Mouse (Mus musculus): Measurements from ENCODE around the gene Men1. TPM values are rescaled to one million over a fixed set of nuclear protein-coding genes. Genes with fewer than 3 reads are reported as not detected.
A peak's percentile ranks its signal among the peaks of the same experiment; 100 is the strongest.

The Men1 gene
- polyA plus RNA-seq (2015; fragmentation: Nextera tagmentation; extraction: Ambion mirVana) = 42.1 and 42.7 TPM in 2 replicates

DNA sequence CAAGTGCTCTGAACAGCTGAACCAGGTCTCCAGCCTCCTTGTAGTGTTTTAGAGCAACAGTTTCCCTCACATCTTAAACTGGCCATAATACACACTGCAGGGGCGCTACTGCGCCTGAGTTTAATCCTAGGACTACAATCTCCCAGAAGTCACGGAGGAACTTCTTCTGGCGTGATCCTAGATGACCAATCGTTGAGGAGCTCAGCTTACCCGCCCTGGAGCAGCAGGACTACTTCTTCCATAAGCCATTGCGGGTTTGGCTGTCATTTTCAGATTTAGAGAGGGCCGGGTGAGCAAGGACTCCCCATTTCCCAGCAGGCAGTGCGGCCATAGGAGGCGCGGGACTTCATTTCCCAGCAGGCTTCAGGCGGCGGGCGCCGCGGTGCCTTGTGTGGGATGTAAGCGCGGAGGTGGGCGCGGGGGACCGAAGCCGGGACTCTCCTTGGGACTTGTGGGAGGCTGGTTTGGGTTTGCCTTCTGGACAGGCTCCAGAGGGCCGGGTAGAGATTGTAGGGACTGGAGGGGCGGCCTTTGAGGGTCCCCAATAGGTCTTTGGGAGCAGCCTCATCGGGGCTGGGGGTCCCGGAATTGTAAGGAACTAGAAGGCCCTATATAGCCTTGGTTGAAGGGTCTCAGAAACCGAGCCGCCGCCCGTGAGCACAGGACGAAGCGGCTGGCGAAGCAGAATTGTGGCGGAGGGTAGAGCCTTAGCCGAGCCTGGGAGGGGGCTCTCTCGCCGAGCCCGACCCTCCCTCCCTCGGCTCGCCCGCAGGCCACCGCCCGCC, at the start of gene Men1:
Men1 (plus strand) TSS at position 307 of the 785 bp plus-strand sequence.
- H3K4me1 ChIP-seq (ENCODE audit: insufficient read depth, low read depth, low read length) = peaks cover 21% of the 10 kb centered on the region
- H3K36me3 ChIP-seq (ENCODE audit: insufficient read depth, low read length) = 0 out of 2 replicates have a peak, but pooled peaks cover 10% of the 10 kb centered on the region
- H3K9ac ChIP-seq (replicated peaks; ENCODE audit: low read depth) = peak within 1 kb of the TSS; percentile 69
- peak; percentile 44; the same call in 1 of the 2 replicates for TF ChIP-seq EP300 (IDR thresholded peaks at IDR 0.05)
- TF ChIP-seq CTCF (IDR thresholded peaks at IDR 0.05) = peak; percentile 74
- peak; percentile 97 for ATAC-seq
- no peaks in the 10 kb centered on the region for H3K9me3 ChIP-seq (ENCODE audit: low read length)
- H3K27me3 ChIP-seq (replicated peaks; ENCODE audit: insufficient read depth, low read length) = no peaks in the 10 kb centered on the region
- DNase-seq (ENCODE audit: low spot score) = peak; percentile 100
- peak within 1 kb of the TSS; percentile 80 for H3K27ac ChIP-seq (ENCODE audit: low read length)
- WGBS = 2% methylated on average over 43 of the region's 43 CpGs
- peak within 1 kb of the TSS; percentile 98 for H3K4me2 ChIP-seq (replicated peaks; ENCODE audit: low read depth, low read length)
- H3K4me3 ChIP-seq (ENCODE audit: low read depth, low read length) = peak within 1 kb of the TSS; percentile 79

DNA sequence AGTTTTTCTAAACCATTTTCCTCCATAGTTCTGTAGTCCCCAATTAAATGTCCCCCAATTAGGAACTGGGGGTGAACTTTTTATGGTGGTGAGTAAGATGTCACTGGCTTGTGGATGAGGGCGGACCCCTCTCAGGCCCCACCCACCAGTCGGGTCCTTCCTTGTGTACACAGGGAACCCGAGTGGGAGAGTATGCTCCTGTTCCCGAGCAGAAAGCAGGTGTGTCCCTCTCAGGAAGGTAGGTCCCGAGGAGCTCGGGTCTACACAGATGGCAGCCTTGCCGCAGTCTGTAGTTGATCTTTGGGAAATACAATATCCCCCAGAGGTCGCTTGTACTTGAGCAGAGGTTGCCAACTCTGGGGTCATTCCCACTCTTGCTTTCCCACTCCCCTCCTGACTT, 49.6 kb upstream of the Men1 start:
- Histone ChIP-seq H3K9ac (replicated peaks; ENCODE audit: low read depth) (no peak overlapping the region), H3K27me3 (replicated peaks; ENCODE audit: insufficient read depth, low read length) (no peaks in the 10 kb centered on the region), H3K9me3 (ENCODE audit: low read length) (no peaks in the 10 kb centered on the region), H3K27ac (ENCODE audit: low read length) (peak overlapping the region; percentile 38; the same call in 1 of the 2 replicates), H3K36me3 (ENCODE audit: insufficient read depth, low read length) (peaks cover 31% of the 10 kb centered on the region; the same call in 1 of the 2 replicates), H3K4me1 (ENCODE audit: insufficient read depth, low read depth, low read length) (peaks cover 12% of the 10 kb centered on the region), H3K4me2 (replicated peaks; ENCODE audit: low read depth, low read length) (no peak overlapping the region), H3K4me3 (ENCODE audit: low read depth, low read length) (no peak overlapping the region)
- ATAC-seq = 0 out of 2 replicates have a peak, but pooled peaks have one; percentile 31
- no peak for TF ChIP-seq CTCF (IDR thresholded peaks at IDR 0.05)
- TF ChIP-seq EP300 (IDR thresholded peaks at IDR 0.05) = no peak
- WGBS = 50% methylated on average over 8 of the region's 8 CpGs
- DNase-seq (ENCODE audit: low spot score) = no peak

DNA sequence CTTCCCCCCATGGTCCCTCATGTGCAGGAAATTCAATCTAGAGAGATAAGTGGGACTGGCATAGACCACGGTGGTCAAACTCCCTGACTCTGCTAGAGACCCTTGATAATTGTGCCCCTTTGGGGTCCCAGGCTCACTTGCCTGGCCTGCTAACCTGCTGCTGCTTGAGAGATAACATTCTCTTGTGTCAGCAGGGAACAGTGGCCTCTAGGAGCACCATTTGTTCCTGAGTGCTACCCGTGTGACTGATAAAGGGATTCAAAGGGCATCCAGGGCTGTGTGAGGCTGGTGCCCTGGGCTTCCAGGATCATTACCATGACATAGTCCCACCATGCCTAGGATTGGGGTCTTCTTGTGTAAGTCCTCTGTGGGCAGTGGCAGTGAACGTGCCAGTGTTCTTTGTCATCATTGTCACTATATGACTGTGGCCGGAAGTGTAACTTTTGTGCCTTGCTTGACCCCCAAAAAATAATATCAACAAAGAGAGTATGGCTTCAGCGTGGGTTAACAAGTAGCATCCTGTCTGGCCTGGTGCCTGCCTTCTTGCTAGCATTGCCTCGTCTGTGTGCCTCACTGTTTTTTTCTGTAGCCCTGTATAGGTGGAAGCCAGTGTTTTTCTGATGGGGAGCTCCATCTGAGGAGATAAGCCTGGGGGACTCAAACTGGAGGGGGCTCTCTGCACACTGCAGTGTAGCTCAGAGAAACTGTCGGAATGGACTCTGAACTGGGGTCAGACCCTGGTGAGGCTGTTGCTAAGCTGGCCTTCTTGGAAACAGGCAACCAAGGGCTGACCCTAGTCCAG, 48.9 kb upstream of the Men1 start:
- peaks cover 25% of the 10 kb centered on the region; the same call in 1 of the 2 replicates for H3K36me3 ChIP-seq (ENCODE audit: insufficient read depth, low read length)
- H3K27me3 ChIP-seq (replicated peaks; ENCODE audit: insufficient read depth, low read length) = no peaks in the 10 kb centered on the region
- no peak overlapping the region for H3K4me3 ChIP-seq (ENCODE audit: low read depth, low read length)
- peaks cover 12% of the 10 kb centered on the region for H3K4me1 ChIP-seq (ENCODE audit: insufficient read depth, low read depth, low read length)
- no peak overlapping the region for H3K4me2 ChIP-seq (replicated peaks; ENCODE audit: low read depth, low read length)
- ATAC-seq (peak; percentile 33; the same call in 1 of the 2 replicates), DNase-seq (ENCODE audit: low spot score) (peak; percentile 46)
- WGBS = 41% methylated on average over 7 of the region's 7 CpGs
- TF ChIP-seq CTCF (IDR thresholded peaks at IDR 0.05) = no peak
- TF ChIP-seq EP300 (IDR thresholded peaks at IDR 0.05) = peak; percentile 50; the same call in 1 of the 2 replicates
- H3K9ac ChIP-seq (replicated peaks; ENCODE audit: low read depth) = no peak overlapping the region
- no peaks in the 10 kb centered on the region for H3K9me3 ChIP-seq (ENCODE audit: low read length)
- peak overlapping the region; percentile 38 for H3K27ac ChIP-seq (ENCODE audit: low read length)

DNA sequence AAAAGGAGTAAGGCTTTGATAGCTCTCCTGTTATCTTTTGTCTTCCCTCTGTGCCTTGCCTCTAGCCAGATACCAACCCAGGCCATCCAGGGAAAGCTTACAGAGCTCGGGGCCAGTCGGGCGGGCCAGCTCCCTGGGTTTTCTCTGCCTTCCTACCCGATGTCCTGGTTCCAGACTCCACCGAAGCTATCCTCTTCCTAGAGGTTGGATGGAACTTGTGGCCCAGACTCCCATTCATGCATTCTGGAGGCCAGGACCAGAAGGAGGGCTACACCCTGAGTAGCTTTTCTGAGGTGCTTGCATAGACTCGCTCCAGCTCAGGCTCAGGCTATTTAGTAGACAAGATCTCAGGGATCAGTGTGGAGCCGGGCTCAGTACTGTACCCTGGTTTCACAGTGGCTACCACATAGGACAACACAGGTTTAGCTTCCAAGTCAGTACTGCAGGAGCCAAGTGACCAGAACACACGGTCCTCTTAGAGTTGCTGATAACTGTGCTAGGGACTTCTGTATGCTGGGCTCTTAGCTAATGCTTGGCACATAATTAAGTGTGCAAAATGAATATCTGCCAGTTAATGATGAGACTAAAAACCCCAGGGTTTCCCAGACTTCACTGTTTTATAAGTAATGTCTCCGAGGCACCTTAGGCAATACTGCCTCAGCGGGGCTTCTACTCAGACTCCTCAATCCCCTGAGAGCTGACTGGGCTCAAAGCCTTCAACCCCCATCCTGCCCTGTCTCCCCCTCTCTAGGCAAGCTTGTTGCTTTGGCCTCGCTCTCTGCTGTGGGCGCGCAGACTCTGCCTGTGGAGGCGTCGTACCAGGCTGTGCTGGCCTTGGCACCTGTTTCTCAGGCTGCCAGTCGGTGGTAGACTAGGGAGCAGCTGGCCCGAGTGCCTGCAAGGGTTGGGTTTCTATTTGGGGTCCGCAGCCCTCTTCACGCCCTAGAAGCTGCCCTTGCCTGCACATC, 48.1 kb upstream of the Men1 start:
- ATAC-seq = no peak
- H3K9ac ChIP-seq (replicated peaks; ENCODE audit: low read depth) = no peak overlapping the region
- no peaks in the 10 kb centered on the region for H3K27me3 ChIP-seq (replicated peaks; ENCODE audit: insufficient read depth, low read length)
- peaks cover 12% of the 10 kb centered on the region for H3K4me1 ChIP-seq (ENCODE audit: insufficient read depth, low read depth, low read length)
- no peaks in the 10 kb centered on the region for H3K9me3 ChIP-seq (ENCODE audit: low read length)
- TF ChIP-seq EP300 (IDR thresholded peaks at IDR 0.05) (no peak), CTCF (IDR thresholded peaks at IDR 0.05) (no peak)
- H3K4me3 ChIP-seq (ENCODE audit: low read depth, low read length) = no peak overlapping the region
- WGBS = 80% methylated on average over 19 of the region's 19 CpGs
- H3K36me3 ChIP-seq (ENCODE audit: insufficient read depth, low read length) = peaks cover 16% of the 10 kb centered on the region; the same call in 1 of the 2 replicates
- H3K27ac ChIP-seq (ENCODE audit: low read length) = peak overlapping the region; percentile 23
- no peak overlapping the region; the same call in 1 of the 2 replicates for H3K4me2 ChIP-seq (replicated peaks; ENCODE audit: low read depth, low read length)
- no peak for DNase-seq (ENCODE audit: low spot score)

DNA sequence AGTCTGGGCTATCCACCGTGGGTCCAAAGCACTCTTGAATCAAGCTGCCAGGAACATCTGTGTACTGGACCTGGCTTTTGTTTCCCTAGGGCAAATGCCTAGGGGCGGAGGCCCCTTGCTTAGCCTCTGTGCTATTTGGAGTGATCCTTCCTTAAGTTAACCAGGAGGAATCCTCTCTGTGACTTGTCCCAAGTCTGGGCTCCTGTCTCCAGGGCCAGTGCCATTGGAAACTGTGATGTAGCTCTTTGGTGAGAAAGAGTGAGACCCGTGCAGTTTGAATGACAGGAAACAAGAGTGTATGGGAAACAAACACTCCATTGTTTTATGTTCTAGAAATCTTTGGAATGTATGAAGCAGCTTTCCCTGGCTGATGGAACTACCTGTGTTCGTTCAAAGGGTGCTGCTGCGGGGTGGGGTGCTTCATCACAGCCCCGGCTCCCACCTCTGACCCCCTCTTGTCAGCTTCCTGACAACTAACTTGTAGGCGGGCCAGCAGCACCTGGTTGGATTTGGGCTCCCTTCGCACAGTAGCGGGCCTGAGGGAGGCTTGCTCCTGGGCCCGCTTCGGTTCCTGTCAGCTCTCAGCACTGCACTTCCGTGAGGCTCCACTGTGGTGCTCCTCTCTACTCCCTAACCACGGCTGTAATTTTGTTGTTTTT, 46.4 kb upstream of the Men1 start:
- Histone ChIP-seq H3K4me2 (replicated peaks; ENCODE audit: low read depth, low read length) (no peak overlapping the region), H3K4me1 (ENCODE audit: insufficient read depth, low read depth, low read length) (peaks cover 12% of the 10 kb centered on the region), H3K9ac (replicated peaks; ENCODE audit: low read depth) (no peak overlapping the region), H3K27ac (ENCODE audit: low read length) (peak overlapping the region; percentile 68), H3K27me3 (replicated peaks; ENCODE audit: insufficient read depth, low read length) (no peaks in the 10 kb centered on the region), H3K4me3 (ENCODE audit: low read depth, low read length) (no peak overlapping the region), H3K9me3 (ENCODE audit: low read length) (no peaks in the 10 kb centered on the region), H3K36me3 (ENCODE audit: insufficient read depth, low read length) (0 out of 2 replicates have a peak, but pooled peaks cover 4% of the 10 kb centered on the region)
- TF ChIP-seq EP300 (IDR thresholded peaks at IDR 0.05) = no peak
- no peak for TF ChIP-seq CTCF (IDR thresholded peaks at IDR 0.05)
- peak; percentile 51 for DNase-seq (ENCODE audit: low spot score)
- 44% methylated on average over 13 of the region's 13 CpGs for WGBS
- ATAC-seq = peak; percentile 42

Measured in lung, postnatal 0 days (tissue).